Mouse (Mus musculus): ENCODE results near the gene Tfdp2.

DNA sequence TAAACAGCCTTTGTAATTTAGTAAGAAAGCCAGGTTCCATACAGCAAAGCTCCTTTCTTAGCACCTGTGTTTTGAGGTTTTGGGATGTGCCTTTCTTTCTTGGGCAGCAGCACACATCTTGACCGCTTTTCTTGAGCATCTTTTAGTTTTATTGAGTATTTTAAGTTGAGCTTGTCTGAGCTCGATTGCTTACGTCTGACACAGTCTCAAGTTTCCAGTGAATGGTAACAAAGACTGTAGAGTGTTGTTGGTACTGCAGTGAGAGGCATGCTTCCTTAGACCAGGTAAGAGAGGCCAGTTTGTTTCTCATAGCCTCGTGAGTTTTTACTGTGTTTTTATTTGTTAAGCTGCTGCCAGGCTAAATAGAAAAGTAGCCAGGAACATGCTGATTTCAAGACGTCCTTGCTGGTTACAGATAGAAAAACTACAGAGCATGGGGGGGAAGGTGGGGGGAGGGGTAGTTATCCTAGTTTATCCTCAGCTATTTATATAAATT is 63.0 kb downstream of the Tfdp2 start:
- TF ChIP-seq CTCF (IDR thresholded peaks at IDR 0.05; ENCODE audit: extremely low read depth, insufficient read depth, insufficient read length, insufficient replicate concordance), result no peak
- TF ChIP-seq POLR2A (IDR thresholded peaks at IDR 0.05; ENCODE audit: low read depth, low read length), result no peak
